Mouse (Mus musculus): Measurements from ENCODE around the gene Maml2.

GRCm38 (mm10) chr9:13748404-13748797, 450.6 kb downstream of the Maml2 start, which contains the start of gene Mtmr2:
- TF ChIP-seq MAFK (IDR thresholded peaks at IDR 0.05; ENCODE audit: insufficient read depth, low read depth, low read length): no peak
- no peak for TF ChIP-seq ZC3H11A (IDR thresholded peaks at IDR 0.05; ENCODE audit: borderline replicate concordance, low read depth, low read length)
- no peak for TF ChIP-seq CHD2 (IDR thresholded peaks at IDR 0.05; ENCODE audit: low read depth, low read length)
- TF ChIP-seq HCFC1 (IDR thresholded peaks at IDR 0.05; ENCODE audit: borderline replicate concordance, insufficient read depth, low read length): no peak
- TF ChIP-seq ZNF384 (IDR thresholded peaks at IDR 0.05; ENCODE audit: low read depth, low read length): no peak
